Mouse (Mus musculus): ENCODE results near the gene Dcp1b. TPM values are rescaled to one million over a fixed set of nuclear protein-coding genes. Genes with fewer than 3 reads are reported as not detected.

The Dcp1b gene
- polyA plus RNA-seq, 1 experiment, result 31.7 TPM

DNA sequence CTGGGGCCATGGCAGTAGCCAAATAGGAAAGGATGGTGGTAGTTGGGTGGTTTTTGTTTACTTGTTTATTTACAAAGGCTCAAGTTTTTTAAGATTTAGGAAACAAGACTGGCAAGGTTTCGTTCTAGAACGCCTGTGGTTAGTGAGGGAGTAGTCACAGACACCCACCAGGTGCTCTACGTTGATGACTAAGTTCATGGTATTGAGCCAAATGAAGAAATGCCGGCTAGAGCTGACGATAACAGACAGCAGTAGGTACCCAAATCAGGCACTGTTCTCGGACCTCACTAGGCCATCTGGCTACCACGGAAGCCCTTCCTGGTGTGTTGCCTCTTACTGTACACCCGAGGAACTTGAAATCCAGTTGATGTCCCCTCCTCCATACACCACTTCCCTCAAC lies 51.9 kb downstream of the Dcp1b start:
- DNase-seq (ENCODE audit: extremely low spot score in 1 of 2, low spot score in 1 of 2), result no peak

DNA sequence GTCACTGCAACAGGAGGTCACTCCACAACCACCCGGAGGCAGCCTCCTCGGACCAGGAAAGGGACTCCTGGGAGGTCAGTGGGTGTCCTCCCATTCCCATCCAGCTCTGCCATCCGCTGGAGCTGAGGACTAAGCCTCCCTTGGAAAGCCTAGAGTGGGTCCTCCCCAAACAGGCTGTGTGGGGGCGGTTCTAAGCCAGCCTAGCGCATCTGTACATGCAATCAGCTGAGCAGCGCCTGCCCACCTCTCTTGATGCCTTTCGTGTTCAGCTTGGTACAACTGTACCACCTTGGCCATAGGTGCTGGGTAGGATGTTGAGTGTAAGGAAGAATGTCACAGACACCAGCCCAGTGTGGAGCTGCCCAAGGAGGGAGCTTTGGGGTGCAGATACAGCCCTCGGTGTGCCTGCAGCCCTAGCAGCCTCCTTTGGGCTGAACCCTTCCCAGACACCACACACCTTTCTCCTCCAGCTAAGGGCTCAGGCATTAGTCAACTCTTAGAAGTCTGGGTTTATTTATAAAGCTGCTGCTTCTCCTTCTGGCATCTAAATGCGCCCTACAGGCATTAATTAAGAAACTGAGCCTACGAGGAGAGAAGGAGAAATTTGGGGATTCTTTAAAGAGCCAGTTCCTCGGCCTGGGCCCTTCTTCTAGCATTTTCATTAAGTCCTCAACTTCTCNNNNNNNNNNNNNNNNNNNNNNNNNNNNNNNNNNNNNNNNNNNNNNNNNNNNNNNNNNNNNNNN lies 54.0 kb downstream of the Dcp1b start:
- peak in 1 of 2 experiments; percentile 63 for DNase-seq (ENCODE audit: extremely low spot score in 1 of 2, low spot score in 1 of 2)

DNA sequence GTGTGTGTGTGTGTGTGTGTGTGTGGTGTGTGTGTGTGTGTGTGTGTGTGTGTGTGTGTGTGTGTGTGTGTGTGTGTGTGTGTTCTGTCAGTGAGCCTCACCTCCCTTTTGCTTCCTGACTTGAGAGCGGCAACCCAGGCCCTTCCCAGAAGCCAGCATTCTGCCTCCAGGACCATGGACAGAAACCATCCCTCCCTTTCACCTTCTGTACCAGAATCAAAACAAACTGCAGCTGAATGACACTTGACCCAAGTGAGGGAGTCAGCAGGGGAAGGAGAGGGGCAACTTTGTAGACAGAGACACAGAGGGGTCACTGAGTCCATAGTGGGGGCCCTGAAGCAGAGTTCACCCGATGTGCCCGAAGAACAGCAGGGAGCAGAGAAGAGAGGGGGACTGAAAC lies 58.0 kb downstream of the Dcp1b start:
- DNase-seq (ENCODE audit: extremely low spot score in 1 of 2, low spot score in 1 of 2), result no peak

DNA sequence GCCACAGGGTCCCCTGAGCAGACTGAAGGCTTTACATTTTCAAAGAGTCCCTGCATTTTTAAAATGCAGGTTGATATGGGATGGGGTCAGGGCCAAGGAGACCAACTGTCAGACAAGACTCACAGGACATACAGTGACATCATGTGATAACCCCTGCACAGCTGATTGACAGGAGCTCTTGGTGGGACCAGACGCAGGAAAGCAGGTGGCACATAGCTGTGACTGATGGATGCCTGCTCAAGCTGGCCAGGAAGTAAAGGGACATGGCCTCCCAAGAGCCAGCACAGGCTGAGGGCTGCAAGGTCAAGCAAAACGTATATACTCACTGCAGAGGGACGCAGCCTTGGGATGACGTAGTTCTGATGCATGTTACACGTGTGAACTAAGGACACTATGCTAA lies 60.4 kb downstream of the Dcp1b start:
- DNase-seq (ENCODE audit: extremely low spot score in 1 of 2, low spot score in 1 of 2), result no peak

DNA sequence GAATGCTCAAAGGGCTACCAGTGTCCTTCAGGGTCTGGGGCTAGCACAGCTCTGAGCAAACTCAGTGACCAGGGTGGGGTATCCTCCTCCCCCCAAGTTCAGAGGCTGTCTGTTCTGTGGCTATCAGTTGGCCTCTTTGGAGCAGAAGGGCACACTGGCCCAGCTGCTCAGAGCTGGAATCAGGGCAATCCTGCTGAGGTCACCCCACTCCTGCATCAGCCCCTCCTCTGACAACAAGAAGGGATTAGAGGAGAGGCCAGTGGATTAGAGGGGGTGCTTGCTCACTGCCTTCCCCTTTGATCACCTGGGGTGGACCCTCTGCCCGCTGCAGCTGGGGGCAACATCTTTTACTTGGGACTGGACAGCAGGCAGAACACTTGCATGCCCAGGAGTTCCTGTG lies 61.2 kb downstream of the Dcp1b start, which contains the start of gene Cacna2d4:
Gene Cacna2d4 (plus strand): TSS at position 286 of the 400 bp plus-strand sequence.
- DNase-seq (ENCODE audit: extremely low spot score in 1 of 2, low spot score in 1 of 2), result no peak

DNA sequence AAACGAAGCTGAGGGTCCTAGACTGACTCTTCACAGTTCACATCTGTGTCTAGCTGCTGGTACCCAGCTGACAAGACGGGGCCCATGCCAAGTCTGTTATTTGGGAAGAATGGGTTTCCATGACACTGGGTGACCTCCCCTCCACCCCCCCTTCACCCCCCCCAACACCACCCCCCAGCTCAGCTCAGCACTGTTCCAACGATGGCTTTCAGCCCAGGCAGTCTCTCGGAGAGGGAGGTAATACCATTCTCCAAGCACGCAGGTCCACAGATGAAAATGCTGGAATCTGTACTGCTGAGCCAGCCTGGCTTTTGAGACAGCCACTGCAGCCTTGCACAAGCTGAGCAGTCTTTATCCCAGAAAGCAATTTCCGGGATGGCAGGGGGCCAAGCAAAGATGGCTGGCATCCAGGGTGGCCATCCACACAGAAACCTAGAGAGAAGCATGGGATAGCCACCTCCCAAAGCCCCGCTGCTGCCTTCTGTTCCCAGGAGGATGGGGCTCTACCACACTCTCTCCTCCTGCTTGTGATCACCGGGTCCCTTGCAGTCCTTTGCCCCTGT lies 62.5 kb downstream of the Dcp1b start:
- DNase-seq (ENCODE audit: extremely low spot score in 1 of 2, low spot score in 1 of 2), result peak in 1 of 2 experiments; percentile 77

DNA sequence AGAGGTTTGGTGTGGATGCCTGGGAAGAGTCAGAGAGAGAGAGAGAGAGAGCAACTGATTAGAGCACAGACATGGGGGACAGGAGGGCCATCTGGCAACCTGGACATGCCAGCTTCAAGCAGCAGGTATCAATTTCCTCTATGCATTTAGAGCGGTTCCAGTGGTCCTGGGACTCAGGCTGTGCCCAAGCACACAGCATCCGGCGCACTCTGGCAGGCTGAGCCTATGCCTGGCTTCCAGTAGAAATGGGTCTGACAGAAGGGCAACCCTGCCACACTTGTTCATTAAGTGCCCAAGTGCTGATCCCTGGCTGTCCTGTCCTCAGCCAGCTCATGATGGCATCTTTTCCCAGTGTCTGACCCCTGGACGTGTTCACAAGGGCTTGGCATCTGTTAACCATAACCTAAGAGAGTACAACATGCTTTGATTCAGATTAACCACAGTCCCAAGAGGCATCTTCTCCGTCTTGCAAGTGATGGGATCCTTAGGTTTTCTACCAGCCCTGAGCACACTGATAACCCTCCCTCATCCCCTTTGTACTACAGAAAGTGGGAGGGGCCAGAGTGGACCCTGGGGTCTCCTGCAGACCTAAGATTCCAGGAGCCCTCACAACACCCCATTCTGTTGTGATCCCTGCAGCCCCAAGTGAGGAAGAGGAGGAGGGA lies 64.4 kb downstream of the Dcp1b start:
- no peak for DNase-seq (ENCODE audit: extremely low spot score in 1 of 2, low spot score in 1 of 2)

DNA sequence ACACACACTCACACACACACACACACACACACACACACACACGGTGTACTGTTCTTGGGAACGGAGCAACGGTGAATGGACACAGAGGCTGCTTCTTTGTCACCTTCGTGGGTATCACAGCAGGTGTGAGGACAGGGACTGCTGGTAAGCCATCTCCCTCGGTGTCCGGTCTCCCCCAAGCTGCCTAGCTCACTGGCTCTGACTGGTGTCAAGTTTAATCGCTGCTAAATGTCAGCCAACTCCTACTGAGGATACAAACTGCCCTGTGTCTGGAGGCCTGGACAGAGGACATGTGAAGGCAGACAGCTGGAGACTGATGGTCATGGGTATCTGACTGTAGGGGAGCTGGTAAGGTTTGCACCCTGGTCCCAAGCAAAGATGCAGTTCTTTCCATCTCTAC lies 65.2 kb downstream of the Dcp1b start:
- no peak for DNase-seq (ENCODE audit: extremely low spot score in 1 of 2, low spot score in 1 of 2)

DNA sequence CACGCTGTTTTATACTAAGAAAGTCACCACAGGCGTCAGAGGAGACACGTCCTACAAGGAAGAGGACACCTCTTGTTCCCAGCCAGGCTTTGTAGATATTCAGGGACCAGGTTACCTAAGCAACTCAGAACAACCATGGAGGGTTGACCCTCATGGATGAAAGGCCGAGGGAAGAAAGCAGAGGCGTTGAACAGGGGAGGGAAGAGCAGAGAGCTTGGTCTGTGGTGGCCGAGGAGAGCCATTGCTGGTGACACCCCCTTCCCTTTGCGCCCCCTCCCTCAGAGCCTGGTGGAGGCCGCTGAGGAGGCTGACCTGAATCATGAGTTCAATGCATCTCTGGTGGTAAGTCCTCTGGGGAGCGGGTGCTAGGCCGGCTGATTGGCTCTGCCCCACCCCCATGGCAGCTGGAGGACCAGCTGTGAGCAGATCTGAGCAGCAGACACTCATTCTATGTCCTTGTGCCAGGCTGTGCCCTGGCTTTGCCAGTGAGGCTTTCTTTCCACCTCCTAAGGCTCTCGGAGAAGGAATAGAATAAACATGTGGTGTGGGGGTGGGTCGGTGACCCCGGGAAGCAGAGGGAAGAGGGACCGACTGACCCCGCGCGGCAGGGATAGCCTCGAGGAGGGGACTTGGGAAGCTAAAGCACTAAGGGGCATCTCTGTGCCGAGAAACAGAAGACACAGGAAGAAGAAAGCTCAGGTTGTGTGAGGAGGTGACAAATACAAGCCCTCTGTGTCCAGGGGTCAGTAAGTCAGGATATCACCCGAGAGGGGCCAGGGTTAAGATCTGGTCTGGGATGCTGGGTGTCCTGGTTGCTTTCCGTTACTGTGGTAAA lies 66.0 kb downstream of the Dcp1b start:
- DNase-seq (ENCODE audit: extremely low spot score in 1 of 2, low spot score in 1 of 2), result no peak

DNA sequence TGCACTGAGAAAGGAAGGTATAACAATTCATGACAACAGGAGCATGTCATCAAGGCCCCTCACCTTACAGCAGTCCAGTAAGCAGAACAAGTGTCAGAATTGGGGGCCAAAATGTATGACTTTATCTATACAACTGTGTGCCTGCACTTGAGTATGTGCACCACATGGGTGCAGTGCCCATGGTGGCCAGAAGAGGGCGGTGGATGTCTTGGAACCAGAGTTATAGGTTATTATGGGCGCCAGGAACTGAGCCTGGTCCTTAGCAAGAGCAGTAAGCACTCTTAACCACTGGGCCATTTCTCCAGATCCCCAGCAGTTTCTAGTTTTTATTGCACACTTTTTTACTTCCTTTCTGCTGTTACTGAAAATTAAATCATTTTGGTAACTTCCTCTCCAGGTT lies 71.0 kb downstream of the Dcp1b start:
- no peak for DNase-seq (ENCODE audit: extremely low spot score in 1 of 2, low spot score in 1 of 2)

DNA sequence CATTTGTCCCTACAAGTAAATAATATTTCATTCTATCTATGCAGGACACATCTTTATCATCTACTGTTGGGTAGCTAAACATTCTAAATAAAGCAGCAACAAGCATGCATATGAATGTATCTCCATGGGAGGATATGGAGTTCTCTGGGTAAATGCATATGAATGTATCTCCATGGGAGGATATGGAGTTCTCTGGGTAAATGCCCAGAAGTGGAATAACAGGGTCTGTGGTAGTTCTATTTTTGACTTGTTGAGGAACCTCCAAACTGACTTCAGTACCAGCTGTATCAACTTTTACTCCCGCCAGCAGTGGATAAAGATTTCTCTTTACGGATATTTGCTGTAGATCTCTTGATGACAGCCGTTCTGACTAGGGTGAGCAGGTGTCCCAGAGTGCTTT lies 73.5 kb downstream of the Dcp1b start:
- DNase-seq (ENCODE audit: extremely low spot score in 1 of 2, low spot score in 1 of 2), result no peak

DNA sequence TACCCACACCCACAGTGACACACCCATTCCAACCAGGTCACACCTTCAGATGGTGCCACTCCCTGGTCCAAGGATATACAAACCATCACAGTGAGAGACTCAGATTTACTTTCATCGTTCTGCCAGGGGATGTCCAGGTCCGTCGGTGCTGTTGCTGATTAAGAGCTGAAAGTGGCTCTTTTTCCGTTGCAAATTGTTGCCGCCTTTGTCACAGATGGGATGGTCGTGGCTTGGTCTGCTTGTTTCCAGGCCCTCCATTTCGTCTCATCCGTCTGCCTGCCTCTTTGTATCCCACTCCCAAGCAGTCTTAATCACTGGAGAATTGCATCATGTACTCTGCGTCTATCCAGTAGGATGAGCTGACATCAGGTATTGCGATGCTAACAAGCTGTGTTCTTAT lies 74.7 kb downstream of the Dcp1b start:
- DNase-seq (ENCODE audit: extremely low spot score in 1 of 2, low spot score in 1 of 2), result no peak

DNA sequence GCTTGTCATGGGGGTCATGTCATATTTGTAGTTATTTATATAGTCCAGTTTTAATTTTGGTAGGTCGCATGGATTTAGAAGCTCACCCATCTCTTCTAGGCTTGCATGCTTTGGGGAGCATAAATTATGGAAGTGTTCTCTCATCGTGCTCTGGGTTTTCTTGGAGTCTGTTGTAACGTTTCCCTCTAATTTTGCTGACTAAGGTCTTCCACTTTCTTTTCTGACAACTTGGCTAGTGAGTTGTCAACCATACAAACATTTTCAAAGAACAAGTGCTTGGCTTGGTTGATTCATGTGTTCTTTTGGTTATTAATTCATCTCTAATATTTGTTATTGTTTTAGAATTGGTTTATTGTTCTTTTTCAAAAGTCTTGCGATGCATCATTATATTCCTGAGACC lies 76.7 kb downstream of the Dcp1b start:
- DNase-seq (ENCODE audit: extremely low spot score in 1 of 2, low spot score in 1 of 2), result no peak

Other genes with a start within 250 kb of the Dcp1b start
- gene Cacna1c, start 21.2 kb downstream of the Dcp1b start, polyA plus RNA-seq (2012; rRNA removed), result 29.3 and 29.7 TPM in 2 replicates
- gene Cacna2d4, start 61.3 kb downstream of the Dcp1b start, polyA plus RNA-seq (2012; rRNA removed), result 3.3 and 4.1 TPM in 2 replicates
- 55.9 and 56.7 TPM in 2 replicates for gene Lrtm2, start 155.5 kb downstream of the Dcp1b start, polyA plus RNA-seq (2012; rRNA removed)
- gene Adipor2, start 242.5 kb downstream of the Dcp1b start, polyA plus RNA-seq (2012; rRNA removed), result 32.5 and 36.8 TPM in 2 replicates